Mouse (Mus musculus) layer of hippocampus, postnatal 25 days (tissue): ENCODE results near the gene Dhps. TPM values are rescaled to one million over a fixed set of nuclear protein-coding genes. Genes with fewer than 3 reads are reported as not detected.
"Not testable (repeated sequence)": the region's sequence is repeated elsewhere in the genome, so short reads cannot be mapped to it uniquely, and the experiment has no call there.

ENCODE experiments used
- DNase-seq, 2 experiments: peaks; one replicate each; pipeline ENCODE4 v3.0.0; 2022; ENCODE audit warnings: mixed read lengths in 2 of 2, low spot score in 1 of 2; ENCODE audit errors: extremely low spot score in 1 of 2
- microRNA-seq, 2 experiments: library from miRNA; unstranded; fragments of <30 nt; microRNA quantifications; one replicate each; pipeline ENCODE4 v1.2.0; 2021
- total RNA-seq, 2 experiments: library from RNA; stranded (reverse); gene quantifications; 2 replicates each; pipeline ENCODE4 v1.2.3; 2021

Dhps gene
- total RNA-seq, 2 experiments from 2014 or later: 57.7 to 62.0 TPM

DNA sequence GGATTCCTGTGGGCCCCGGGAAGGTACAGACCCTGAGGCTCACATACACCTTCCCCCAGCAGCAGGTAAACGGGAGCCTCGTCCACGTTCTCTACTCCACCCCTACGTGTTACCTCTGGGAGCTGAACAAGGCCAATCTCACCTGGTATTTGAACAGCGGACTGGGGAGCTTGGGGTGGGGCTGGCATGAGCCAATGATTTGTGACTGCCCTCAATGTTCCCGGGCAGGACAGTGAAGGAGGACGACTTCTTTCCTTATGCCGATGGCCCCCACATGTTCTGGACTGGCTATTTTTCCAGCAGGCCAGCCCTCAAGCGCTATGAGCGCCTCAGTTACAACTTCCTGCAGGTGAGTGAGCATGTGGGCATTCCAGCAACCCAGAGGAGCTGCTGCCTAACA lies 19.3 kb downstream of the Dhps start:
- DNase-seq: no peak

DNA sequence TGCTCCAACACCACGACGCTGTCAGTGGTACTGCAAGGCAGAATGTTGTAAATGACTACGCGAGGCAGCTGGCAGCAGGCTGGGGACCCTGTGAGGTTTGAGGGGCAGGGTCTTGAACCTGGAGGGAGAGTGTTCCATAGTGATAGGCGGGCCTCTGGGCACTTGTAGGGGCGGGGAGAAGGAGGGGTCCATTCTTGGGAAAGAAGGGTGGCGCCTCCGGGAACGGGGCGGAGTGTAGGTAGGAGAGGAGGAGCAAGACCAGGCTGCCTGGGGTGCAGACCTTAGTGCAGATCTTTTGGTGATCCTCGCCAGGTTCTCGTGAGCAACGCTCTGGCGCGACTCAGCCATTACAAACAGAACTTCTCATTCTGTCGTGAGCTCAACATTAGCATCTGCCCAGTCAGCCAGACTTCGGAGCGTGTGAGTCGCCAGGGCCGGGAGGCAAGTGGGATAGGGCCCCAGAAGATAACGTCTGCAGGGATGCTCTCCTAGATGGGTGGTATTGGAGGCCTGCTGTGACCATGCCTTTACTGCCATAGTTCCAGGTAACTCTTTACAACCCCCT lies 20.1 kb downstream of the Dhps start:
- DNase-seq: no peak

DNA sequence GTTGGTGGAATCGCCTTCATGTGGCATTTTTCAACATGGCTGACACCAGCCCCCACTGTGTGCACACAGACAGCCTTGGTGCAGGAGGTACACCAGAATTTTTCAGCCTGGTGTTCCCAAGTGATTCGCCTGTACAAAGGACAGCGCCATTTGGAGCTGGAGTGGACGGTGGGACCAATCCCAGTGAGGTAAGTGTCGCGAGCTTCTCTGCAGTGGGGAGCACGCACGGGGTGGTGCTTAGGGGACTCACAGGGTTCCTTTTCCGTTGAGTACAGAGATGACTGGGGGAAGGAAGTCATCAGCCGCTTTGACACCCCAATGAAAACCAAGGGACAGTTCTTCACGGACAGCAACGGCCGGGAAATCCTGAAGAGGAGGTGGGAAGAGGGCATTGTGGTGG lies 23.5 kb downstream of the Dhps start:
- no peak for DNase-seq

DNA sequence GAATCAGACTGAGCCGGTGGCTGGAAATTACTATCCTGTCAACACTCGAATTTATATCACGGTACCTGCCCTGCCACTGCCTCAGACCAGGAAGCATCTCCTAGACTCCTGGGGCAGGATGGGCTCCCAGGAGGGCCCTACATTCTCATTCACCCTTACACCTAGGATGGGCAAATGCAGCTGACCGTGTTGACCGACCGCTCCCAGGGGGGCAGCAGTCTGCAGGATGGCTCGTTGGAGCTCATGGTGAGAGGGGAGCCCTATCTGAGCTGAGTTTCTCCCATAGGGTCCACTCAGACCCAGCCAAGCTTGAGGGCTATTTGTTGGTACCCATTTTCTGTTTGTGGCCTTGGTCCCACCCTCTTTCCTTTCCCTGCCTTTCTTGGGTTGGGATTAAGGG lies 24.0 kb downstream of the Dhps start:
- DNase-seq: no peak

DNA sequence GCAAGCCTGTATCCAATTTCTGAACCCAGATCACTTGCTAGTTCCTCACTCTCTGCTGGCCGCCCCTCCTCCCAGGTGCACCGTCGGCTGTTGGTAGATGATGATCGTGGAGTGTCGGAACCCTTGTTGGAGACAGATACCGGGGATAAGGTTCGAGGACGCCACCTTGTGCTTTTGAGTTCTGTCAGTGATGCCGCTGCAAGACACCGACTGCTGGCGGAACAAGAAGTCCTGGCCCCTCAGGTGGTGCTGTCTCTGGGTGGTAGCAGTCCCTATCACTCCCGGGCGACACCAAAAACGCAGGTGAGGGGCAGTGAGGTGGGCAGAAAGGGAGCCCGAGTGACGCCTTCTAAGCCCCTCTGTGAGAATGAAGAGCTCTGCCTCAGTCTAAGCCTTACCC lies 24.6 kb downstream of the Dhps start:
- no peak for DNase-seq

DNA sequence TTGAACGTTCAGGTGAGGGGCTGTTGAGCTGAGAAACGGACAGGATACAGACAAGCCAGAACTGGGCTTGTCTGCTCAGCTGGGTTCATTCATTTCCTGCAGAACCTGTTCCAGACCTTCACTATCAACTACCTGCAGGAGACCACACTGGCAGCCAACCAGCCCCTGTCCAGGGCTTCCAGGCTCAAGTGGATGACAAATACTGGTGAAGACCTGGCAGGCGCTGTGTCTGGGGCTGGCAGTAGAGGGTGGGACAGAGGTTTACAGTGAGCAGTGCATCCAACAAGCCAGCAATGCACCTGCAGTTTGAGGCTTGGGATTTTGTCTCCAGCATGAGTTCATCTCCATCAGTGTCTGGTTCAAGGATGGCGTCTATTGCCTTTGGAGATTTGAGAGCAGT lies 25.3 kb downstream of the Dhps start:
- no peak for DNase-seq

DNA sequence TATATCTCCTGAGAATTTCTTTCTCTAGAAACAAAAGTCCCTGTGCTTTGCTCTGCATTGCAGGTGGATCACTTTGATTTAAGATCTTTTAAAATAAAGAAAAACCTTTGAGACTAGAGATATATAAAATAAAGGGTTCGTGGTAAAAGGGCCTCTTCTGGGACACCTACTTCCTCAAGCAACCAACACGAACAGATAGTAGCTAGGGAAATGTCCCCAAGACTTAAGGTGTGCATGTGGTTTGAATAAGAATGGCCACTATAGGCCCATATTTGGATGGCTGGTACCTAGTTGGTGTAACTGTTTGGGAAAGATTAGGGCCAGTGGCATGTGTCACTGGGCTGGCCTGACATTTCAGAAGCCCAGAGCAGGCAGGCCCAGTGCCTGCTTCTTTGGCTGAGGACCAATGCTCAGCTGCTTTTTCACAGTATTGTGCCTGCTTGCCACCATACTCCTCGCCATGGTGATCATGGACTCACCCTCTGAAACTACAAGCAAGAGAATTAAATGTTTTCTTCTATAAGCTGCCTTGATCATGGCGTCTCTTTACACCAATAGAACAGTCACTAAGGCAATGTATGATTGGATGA lies 28.6 kb downstream of the Dhps start:
- DNase-seq: no peak

DNA sequence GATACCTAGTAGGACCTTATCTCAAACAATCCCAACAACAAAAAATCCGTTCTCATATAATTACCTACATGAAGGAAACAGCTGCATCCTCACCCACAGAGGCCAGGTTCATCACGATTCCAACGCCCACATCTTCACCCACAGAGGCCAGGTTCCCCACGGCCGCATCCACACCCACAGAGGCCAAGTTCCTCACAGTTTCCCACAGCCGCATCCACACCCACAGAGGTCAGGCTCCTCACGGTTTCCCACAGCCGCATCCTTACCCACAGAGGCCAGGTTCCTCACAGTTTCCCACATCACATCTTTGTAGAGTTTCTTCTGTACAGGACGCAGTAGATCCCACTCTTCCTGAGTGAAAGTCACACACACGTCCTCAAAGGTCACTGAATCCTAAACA lies 41.7 kb downstream of the Dhps start:
- DNase-seq: no peak

DNA sequence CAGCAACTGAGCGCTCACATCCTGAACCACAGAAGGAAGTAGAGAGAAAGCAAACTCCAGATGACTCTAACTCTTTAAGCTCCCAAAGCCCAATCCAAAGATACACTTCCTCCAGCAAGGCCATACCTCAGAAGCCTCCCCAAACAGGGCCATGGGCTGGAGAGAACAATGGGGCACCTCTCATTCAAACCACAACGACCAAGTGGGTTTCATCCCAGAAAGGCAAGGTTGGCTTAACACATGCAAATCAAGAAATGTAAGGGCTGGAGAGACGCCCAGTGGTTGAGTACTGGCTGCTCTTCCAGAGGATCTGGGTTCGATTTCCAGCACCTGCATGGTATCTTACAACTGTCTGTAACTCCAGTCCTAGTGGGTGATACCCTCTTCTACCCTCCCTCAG lies 43.9 kb downstream of the Dhps start:
- no peak for DNase-seq

DNA sequence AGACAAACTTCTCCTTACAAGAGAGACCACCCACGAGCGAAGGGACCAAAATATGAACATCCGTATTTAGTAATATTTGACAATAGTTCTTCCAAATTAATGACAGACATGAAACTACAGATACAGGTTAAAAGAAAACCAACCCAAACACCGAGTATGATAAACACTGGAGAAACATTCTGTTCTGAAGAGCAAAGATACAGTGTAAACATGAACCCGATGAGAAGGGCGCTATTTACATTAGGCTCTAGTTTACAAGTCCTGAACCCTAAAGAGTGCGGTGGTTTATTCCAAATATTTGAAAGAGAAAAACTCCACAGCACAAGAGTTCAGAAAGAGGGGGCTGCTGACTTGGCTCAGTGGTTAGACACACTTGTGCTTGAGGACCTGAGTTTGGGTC lies 45.4 kb downstream of the Dhps start:
- DNase-seq: no peak

DNA sequence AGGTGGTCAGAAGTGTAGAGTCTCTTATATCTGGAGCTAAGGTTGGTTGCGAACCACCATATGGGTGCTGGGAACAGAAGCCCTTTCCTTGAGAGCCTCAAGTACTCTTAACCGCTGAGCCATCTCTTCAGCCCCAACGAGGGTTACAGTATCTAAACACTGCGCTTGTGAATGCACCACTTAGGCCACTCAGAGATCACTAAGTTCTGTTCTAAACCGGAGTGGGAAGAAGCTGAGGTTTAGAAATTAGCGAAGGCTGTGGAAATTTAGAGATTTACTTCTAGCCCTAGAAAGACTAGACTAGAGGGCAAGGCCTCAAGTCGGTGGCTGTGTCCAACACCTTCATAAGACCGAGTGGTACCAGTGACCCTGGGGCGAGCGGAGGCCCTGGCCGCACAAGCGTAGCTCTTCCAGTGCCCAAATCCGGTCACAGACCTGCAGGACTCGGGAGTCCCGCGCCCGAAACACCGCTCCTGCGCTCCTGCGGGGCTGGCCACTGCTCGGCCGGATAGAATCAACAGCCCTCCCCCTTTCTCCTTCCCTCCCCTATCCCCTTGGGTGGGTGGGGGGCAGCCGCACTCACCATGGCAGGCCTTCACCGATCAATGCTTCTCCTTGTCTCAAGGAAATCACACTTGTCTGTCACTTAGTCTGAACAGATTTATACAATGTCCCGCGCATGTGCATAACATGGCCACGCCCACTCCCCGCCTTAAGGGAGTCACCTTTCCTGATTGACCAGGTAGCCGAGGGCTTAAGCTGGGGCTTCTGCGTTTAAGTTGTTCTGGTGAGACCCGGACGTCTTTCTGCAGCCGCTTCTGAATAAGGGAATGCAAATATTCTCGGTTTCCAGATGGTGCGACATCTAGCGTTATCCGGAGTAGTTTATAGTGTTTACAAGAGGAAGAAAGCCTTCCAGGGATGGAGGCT lies 47.8 kb downstream of the Dhps start:
- DNase-seq: peak; percentile 56 to 71

DNA sequence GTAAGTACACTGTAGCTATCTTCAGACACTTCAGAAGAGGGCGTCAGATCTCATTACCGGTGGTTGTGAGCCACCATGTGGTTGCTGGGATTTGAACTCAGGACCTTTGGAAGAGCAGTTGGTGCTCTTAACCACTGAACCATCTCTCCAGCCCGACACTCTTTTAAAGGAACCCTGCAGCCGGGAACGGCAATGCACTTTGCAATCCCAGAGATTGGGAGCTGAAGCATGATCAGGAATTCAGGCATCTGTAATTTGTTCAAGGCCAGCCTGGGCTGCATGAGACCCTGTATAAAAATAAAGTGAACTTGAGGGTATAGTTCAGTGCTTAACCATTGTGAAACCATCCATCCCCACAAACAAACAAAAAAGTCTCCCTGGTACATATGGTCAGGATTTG lies 48.7 kb downstream of the Dhps start:
- not testable (repeated sequence) for DNase-seq

DNA sequence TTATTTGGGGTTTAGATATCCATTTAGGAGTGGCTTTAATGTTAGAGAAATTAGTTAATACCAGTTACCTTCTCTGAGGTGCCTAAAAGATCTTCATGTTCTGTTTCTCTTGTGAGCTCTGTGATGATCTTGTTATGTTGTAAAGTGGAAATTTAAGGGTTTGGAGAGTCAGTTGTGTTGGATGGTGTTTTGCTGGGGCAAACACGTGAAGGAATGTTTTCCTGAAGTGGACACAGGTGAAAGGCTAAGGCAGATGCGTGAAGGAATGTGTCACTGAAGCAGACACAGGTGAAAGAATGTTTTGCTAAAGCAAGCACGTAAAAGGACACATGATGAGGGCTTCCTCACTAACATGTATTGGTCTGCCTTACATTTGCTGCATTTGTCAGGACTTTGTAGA lies 51.4 kb downstream of the Dhps start, which contains the start of gene Zfp791:
TSS of gene Zfp791 (minus strand) at position 101 of the 400 bp plus-strand sequence.
- no peak for DNase-seq

DNA sequence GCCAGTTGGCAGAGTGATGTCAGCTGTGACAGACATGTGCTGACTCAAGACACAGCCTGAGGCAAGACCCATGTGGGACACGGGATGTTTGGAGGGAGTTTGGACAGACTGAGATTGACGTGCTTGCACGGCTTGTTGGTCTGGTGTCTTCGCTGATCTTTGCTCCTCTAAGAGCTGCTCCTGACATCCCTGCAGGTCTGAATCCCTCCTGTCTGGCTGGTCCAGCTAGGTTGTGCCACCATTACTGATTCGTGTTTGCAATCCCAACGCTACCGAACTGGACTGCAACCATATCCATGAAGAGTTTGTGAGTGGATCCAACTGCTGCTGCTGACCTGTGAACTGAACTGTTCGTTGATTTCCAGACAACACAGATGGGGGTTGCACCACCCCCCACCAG lies 52.1 kb downstream of the Dhps start:
- DNase-seq: no peak

Small RNAs within 50 kb of the gene (microRNA-seq; reads per million reads assigned to microRNA genes)
- 0 to 0.20 reads per million in 2 experiments for gene Gm23388
- 4.8 to 7.4 reads per million in 2 experiments for gene Mir7070

Other genes with a start within 250 kb of the Dhps start
- gene Dand5, start 248.9 kb upstream of the Dhps start, total RNA-seq: 10 to 100 TPM in 1 of 2 experiments, 1 to 10 TPM in 1; 9.3 to 10.6 TPM
- gene Gadd45gip1, start 240.2 kb upstream of the Dhps start, total RNA-seq: 10 to 100 TPM; 23.7 to 27.3 TPM
- 10 to 100 TPM; 67.0 to 69.7 TPM for gene Rad23a, start 231.1 kb upstream of the Dhps start, total RNA-seq
- gene Calr, start 224.8 kb upstream of the Dhps start, total RNA-seq: 100 to 1,000 TPM; 473 to 552 TPM
- 10 to 100 TPM; 52.4 to 53.3 TPM for gene Farsa, start 214.8 kb upstream of the Dhps start, total RNA-seq
- gene Syce2, start 199.6 kb upstream of the Dhps start, total RNA-seq: 10 to 100 TPM; 16.5 to 18.0 TPM
- gene Gcdh, start 177.8 kb upstream of the Dhps start, total RNA-seq: 10 to 100 TPM; 32.4 to 39.7 TPM
- under 1 TPM in 1 of 2 experiments, not detected in 1; 0.17 TPM for gene Klf1, start 169.8 kb upstream of the Dhps start, total RNA-seq
- gene Dnase2a, start 163.2 kb upstream of the Dhps start, total RNA-seq: 1 to 10 TPM; 3.7 to 4.3 TPM
- gene Mast1, start 134.4 kb upstream of the Dhps start, total RNA-seq: 100 to 1,000 TPM in 1 of 2 experiments, 10 to 100 TPM in 1; 75.7 to 100 TPM
- 1 to 10 TPM in 1 of 2 experiments, under 1 TPM in 1; 0.47 to 1.3 TPM for gene Rtbdn, start 124.8 kb upstream of the Dhps start, total RNA-seq
- gene Gm49661, start 102.3 kb upstream of the Dhps start, total RNA-seq: not detected
- gene Prdx2, start 102.2 kb upstream of the Dhps start, total RNA-seq: 100 to 1,000 TPM; 335 to 353 TPM
- gene Rnaseh2a, start 102.0 kb upstream of the Dhps start, total RNA-seq: 10 to 100 TPM; 37.1 to 41.5 TPM
- gene Junb, start 93.0 kb upstream of the Dhps start, total RNA-seq: 10 to 100 TPM; 67.9 to 68.8 TPM
- 1 to 10 TPM; 7.6 to 9.3 TPM for gene Hook2, start 81.2 kb upstream of the Dhps start, total RNA-seq
- gene Best2, start 57.2 kb upstream of the Dhps start, total RNA-seq: not detected
- 100 to 1,000 TPM; 116 to 128 TPM for gene Asna1, start 46.5 kb upstream of the Dhps start, total RNA-seq
- 100 to 1,000 TPM; 130 to 144 TPM for gene Trir, start 44.9 kb upstream of the Dhps start, total RNA-seq
- 100 to 1,000 TPM; 145 to 159 TPM for gene Tnpo2, start 34.8 kb upstream of the Dhps start, total RNA-seq
- 10 to 100 TPM; 19.7 to 27.8 TPM for gene Fbxw9, start 11.7 kb upstream of the Dhps start, total RNA-seq
- not detected for gene Gm5741, start 3.8 kb upstream of the Dhps start, total RNA-seq
- 10 to 100 TPM; 57.7 to 69.0 TPM for gene Wdr83os, start 9.0 kb downstream of the Dhps start, total RNA-seq
- gene Wdr83, start 9.5 kb downstream of the Dhps start, total RNA-seq: 10 to 100 TPM; 28.7 to 32.3 TPM
- 10 to 100 TPM; 36.1 to 41.8 TPM for gene Man2b1, start 11.5 kb downstream of the Dhps start, total RNA-seq
- 1 to 10 TPM; 7.0 to 7.1 TPM for gene Zfp791, start 51.3 kb downstream of the Dhps start, total RNA-seq
- not detected for gene Cks1brt, start 80.2 kb downstream of the Dhps start, total RNA-seq
- gene Olfr371, start 154.2 kb downstream of the Dhps start, total RNA-seq: not detected
- gene Orc6, start 227.9 kb downstream of the Dhps start, total RNA-seq: 10 to 100 TPM; 30.7 to 32.9 TPM
- 100 to 1,000 TPM; 127 to 138 TPM for gene Vps35, start 228.0 kb downstream of the Dhps start, total RNA-seq